In the genomic region with DNA sequence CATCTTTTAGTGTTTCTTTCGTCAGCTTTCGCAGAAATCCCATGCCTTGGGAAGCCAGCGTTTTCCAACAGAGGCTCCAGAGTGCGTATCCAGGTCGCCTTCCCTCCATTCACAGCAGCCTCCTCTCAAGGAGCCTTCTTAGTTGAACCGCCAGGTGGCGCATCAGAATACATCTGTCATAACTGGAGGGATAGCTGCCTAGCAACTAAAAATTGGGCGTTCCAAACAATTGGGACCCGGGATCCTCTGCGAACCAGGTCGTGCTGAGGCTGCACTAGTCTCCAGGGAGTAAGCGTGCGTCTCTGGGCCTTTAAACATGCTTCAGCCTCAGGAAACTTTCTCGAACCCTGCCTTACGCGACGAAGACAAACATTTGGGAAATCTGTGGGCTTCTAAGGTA, we compare ENCODE assay signal across 8 mouse cellular contexts. TPM values are rescaled to one million over a fixed set of nuclear protein-coding genes. Genes with fewer than 3 reads are reported as not detected.
A peak's percentile ranks its signal among the peaks of the same experiment; 100 is the strongest.
DNase-seq lines count a peak whose midpoint lies in the region; ATAC-seq lines count a peak whose summit lies in the region.

No protein-coding gene starts in this region.

- H3K36me3 ChIP-seq in intestine, embryonic 16.5 days (ENCODE audit: control insufficient read depth, insufficient read depth, low read length), result no peaks in the 10 kb centered on the region
- H3K36me3 ChIP-seq in midbrain, embryonic 11.5 days (ENCODE audit: control insufficient read depth, insufficient read depth, low read length), result no peaks in the 10 kb centered on the region

- peaks cover 13% of the 10 kb centered on the region for H3K27me3 ChIP-seq in intestine, embryonic 16.5 days (replicated peaks; ENCODE audit: control insufficient read depth, insufficient read depth, low read length)
- peaks cover 8% of the 10 kb centered on the region for H3K27me3 ChIP-seq in midbrain, embryonic 11.5 days (ENCODE audit: control insufficient read depth, insufficient read depth, low read length)

- WGBS in intestine, embryonic 16.5 days, result 6% methylated on average over 17 of the region's 17 CpGs
- 7% methylated on average over 17 of the region's 17 CpGs for WGBS in midbrain, embryonic 11.5 days

- peak overlapping the region; percentile 45 for H3K4me2 ChIP-seq in intestine, embryonic 16.5 days (ENCODE audit: low read depth, low read length)
- H3K4me2 ChIP-seq in midbrain, embryonic 11.5 days, result peak overlapping the region; percentile 19; the same call in 1 of the 2 replicates

- 0 out of 2 replicates have a peak overlapping the region, but pooled peaks have one; percentile 16 for H3K4me3 ChIP-seq in intestine, embryonic 16.5 days (ENCODE audit: low read length)
- no peak overlapping the region for H3K4me3 ChIP-seq in midbrain, embryonic 11.5 days (ENCODE audit: low read depth, low read length)

- intact Hi-C loops in left cerebral cortex, postnatal 36 days (cut with DNase I), result loop anchor here (2.0 kb wide), 2 partner anchors 17 to 25 kb away; a partner anchor contains a TSS

- ATAC-seq in intestine, embryonic 16.5 days, result peak; percentile 63
- ATAC-seq in midbrain, embryonic 11.5 days (ENCODE audit: low FRiP score), result peak; percentile 76

- peak; percentile 84 for DNase-seq in adrenal gland, adult 8-10 months
- DNase-seq in embryo, embryonic 11.5 days (ENCODE audit: low read depth, low spot score), result peak; percentile 83
- DNase-seq in gastrocnemius, postnatal 4 days (ENCODE audit: low spot score in 2 of 2), result peak; percentile 50 to 79
- DNase-seq in left cerebral cortex, postnatal 36 days (ENCODE audit: low spot score in 2 of 2), result peak; percentile 88 to 90
- DNase-seq in midbrain, embryonic 11.5 days (ENCODE audit: low spot score, missing footprints), result peak; percentile 97
- peak; percentile 88 for DNase-seq in right cerebral cortex, postnatal 4 days
- peak; percentile 50 for DNase-seq in yolk sac, embryonic 10.5 days (ENCODE audit: low spot score)

- H3K9ac ChIP-seq in intestine, embryonic 16.5 days (ENCODE audit: low read depth, low read length), result no peak overlapping the region
- H3K9ac ChIP-seq in midbrain, embryonic 11.5 days (ENCODE audit: low read length), result no peak overlapping the region

- H3K4me1 ChIP-seq in intestine, embryonic 16.5 days (ENCODE audit: control insufficient read depth, insufficient read depth, low read length), result peaks cover 11% of the 10 kb centered on the region
- H3K4me1 ChIP-seq in midbrain, embryonic 11.5 days (ENCODE audit: control insufficient read depth, insufficient read depth, low read length), result peaks cover 5% of the 10 kb centered on the region; the same call in 1 of the 2 replicates

- H3K27ac ChIP-seq in intestine, embryonic 16.5 days (ENCODE audit: low read length), result no peak overlapping the region
- H3K27ac ChIP-seq in midbrain, embryonic 11.5 days (ENCODE audit: low read depth, low read length), result no peak overlapping the region

- H3K9me3 ChIP-seq in intestine, embryonic 16.5 days (ENCODE audit: control insufficient read depth, low read length), result no peaks in the 10 kb centered on the region
- H3K9me3 ChIP-seq in midbrain, embryonic 11.5 days (ENCODE audit: control insufficient read depth, low read length), result no peaks in the 10 kb centered on the region

RNA-seq across cellular contexts. Expression of a gene that starts 1.0 kb away (rescaled TPM):
- total RNA-seq in adrenal gland, adult 8-10 months (2022), result 1 to 10 TPM; 2.4 to 6.9 (median 3.9) TPM
- under 1 TPM in 1 of 2 experiments, not detected in 1; 0.10 TPM for total RNA-seq in gastrocnemius, postnatal 4 days (2021)
- 15.5 and 18.0 TPM in 2 replicates for polyA plus RNA-seq in intestine, embryonic 16.5 days (2015; fragmentation: Nextera tagmentation; extraction: Ambion mirVana)
- 10 to 100 TPM; 34.2 to 37.8 TPM for total RNA-seq in left cerebral cortex, postnatal 36 days (2021)
- polyA plus RNA-seq in midbrain, embryonic 11.5 days (2014; fragmentation: Nextera tagmentation; extraction: Ambion mirVana), result 2.7 and 2.9 TPM in 2 replicates

RNA-seq across cellular contexts. Expression of a gene that starts 3.4 kb away (rescaled TPM):
- total RNA-seq in adrenal gland, adult 8-10 months (2022), result under 1 TPM in 2 of 4 experiments, not detected in 2; 0.45 to 0.59 TPM
- not detected for total RNA-seq in gastrocnemius, postnatal 4 days (2021)
- not detected in 2 replicates for polyA plus RNA-seq in intestine, embryonic 16.5 days (2015; fragmentation: Nextera tagmentation; extraction: Ambion mirVana)
- total RNA-seq in left cerebral cortex, postnatal 36 days (2021), result 1 to 10 TPM; 1.9 to 2.7 TPM
- polyA plus RNA-seq in midbrain, embryonic 11.5 days (2014; fragmentation: Nextera tagmentation; extraction: Ambion mirVana), result 0.51 and 0.72 TPM in 2 replicates

RNA-seq across cellular contexts. Expression of a gene that starts 25.0 kb away (rescaled TPM):
- 10 to 100 TPM; 63.6 to 76.6 (median 68.7) TPM for total RNA-seq in adrenal gland, adult 8-10 months (2022)
- 10 to 100 TPM; 31.5 to 34.5 TPM for total RNA-seq in gastrocnemius, postnatal 4 days (2021)
- polyA plus RNA-seq in intestine, embryonic 16.5 days (2015; fragmentation: Nextera tagmentation; extraction: Ambion mirVana), result 34.4 and 34.9 TPM in 2 replicates
- total RNA-seq in left cerebral cortex, postnatal 36 days (2021), result 10 to 100 TPM; 43.2 to 44.7 TPM
- 57.2 and 66.8 TPM in 2 replicates for polyA plus RNA-seq in midbrain, embryonic 11.5 days (2014; fragmentation: Nextera tagmentation; extraction: Ambion mirVana)

RNA-seq across cellular contexts. Expression of a gene that starts 34.2 kb away (rescaled TPM):
- 10 to 100 TPM; 26.3 to 35.0 (median 29.7) TPM for total RNA-seq in adrenal gland, adult 8-10 months (2022)
- total RNA-seq in gastrocnemius, postnatal 4 days (2021), result 10 to 100 TPM; 20.6 to 20.8 TPM
- 34.2 and 36.2 TPM in 2 replicates for polyA plus RNA-seq in intestine, embryonic 16.5 days (2015; fragmentation: Nextera tagmentation; extraction: Ambion mirVana)
- total RNA-seq in left cerebral cortex, postnatal 36 days (2021), result 10 to 100 TPM; 24.3 to 27.1 TPM
- polyA plus RNA-seq in midbrain, embryonic 11.5 days (2014; fragmentation: Nextera tagmentation; extraction: Ambion mirVana), result 89.4 and 90.8 TPM in 2 replicates

RNA-seq across cellular contexts. Expression of a gene that starts 53.8 kb away (rescaled TPM):
- 10 to 100 TPM; 11.7 to 19.3 (median 15.3) TPM for total RNA-seq in adrenal gland, adult 8-10 months (2022)
- 1 to 10 TPM; 7.7 to 8.9 TPM for total RNA-seq in gastrocnemius, postnatal 4 days (2021)
- 6.4 and 7.1 TPM in 2 replicates for polyA plus RNA-seq in intestine, embryonic 16.5 days (2015; fragmentation: Nextera tagmentation; extraction: Ambion mirVana)
- 100 to 1,000 TPM; 126 TPM for total RNA-seq in left cerebral cortex, postnatal 36 days (2021)
- polyA plus RNA-seq in midbrain, embryonic 11.5 days (2014; fragmentation: Nextera tagmentation; extraction: Ambion mirVana), result 50.0 and 52.0 TPM in 2 replicates

Comparison
In these comparisons a context has a peak if more than half of its experiments do, and no peak if none do; other contexts are left out.
1. RNA of a gene that starts 1.0 kb away (total RNA-seq): 34.2 to 37.8 TPM in left cerebral cortex, postnatal 36 days; 2.4 to 6.9 TPM in adrenal gland, adult 8-10 months and 0.10 TPM in gastrocnemius, postnatal 4 days; every median in the first group is over 4 times any median in the second.
2. Peak in every context shown above with its lines, with median percentiles within 50 percentile points of each other: DNase-seq.